Mouse (Mus musculus): ENCODE data around the gene Olfr147. TPM values are rescaled to one million over a fixed set of nuclear protein-coding genes. Genes with fewer than 3 reads are reported as not detected.
"Not testable (repeated sequence)": the region's sequence is repeated elsewhere in the genome, so short reads cannot be mapped to it uniquely, and the experiment has no call there.

Gene Olfr147
- not detected in 2 replicates for polyA plus RNA-seq (2015; fragmentation: Nextera tagmentation; extraction: Ambion mirVana)

DNA sequence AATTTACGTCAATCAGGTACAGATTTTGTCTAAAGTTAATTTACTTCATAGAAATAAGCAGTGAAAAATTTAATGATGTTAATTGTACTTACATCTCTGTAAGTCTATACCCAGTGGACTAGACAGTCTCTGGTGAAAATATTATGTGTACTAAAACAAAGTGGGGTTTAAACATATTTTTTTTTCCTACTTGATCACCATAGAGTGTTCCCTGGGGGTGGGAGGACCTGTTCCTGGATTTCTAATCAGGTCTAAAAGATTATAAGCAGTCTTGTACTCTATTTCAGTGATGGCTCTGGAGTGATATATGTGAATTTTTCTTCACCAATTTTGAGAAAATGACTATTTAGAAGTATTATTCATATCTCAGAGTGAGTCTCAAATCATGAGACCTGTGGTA lies at the start of gene Olfr147:
TSS of gene Olfr147 (plus strand) at position 301 of the 400 bp plus-strand sequence.
- Histone ChIP-seq H3K4me2 (ENCODE audit: low read depth, low read length) (no peak within 1 kb of the TSS), H3K4me3 (replicated peaks; ENCODE audit: low read length) (no peak within 1 kb of the TSS), H3K27me3 (ENCODE audit: control insufficient read depth, insufficient read depth, low read length) (no peaks in the 10 kb centered on the region), H3K9me3 (replicated peaks; ENCODE audit: control insufficient read depth, low read length) (no peaks in the 10 kb centered on the region), H3K36me3 (ENCODE audit: control insufficient read depth, insufficient read depth, low read length) (no peaks in the 10 kb centered on the region), H3K4me1 (ENCODE audit: control insufficient read depth, insufficient read depth, low read length) (no peaks in the 10 kb centered on the region), H3K9ac (ENCODE audit: low read length) (no peak within 1 kb of the TSS), H3K27ac (ENCODE audit: low read length) (no peak within 1 kb of the TSS)
- 87% methylated on average over 1 of the region's 1 CpGs for WGBS
- no peak for ATAC-seq (ENCODE audit: insufficient read depth, low FRiP score)

DNA sequence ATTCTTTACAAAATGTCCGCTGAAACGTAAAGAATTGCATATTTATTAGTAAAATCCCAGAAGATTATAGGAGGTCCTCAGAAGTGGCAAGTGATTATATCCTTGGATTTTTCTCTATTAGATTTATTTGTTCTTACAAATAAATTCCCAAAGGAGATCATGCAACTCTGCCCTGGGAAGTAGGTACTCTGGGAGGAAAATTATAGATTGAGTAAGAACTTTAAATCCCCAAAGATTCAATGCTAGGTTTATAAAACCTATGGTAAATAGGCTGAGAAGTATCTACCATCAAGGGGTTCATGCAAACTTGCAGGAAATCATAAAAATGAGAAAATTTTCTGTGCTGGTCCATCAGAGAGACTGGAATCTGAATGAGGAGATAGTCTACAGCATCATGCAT lies 34.9 kb upstream of the Olfr147 start, which contains the start of gene Olfr250:
TSS of gene Olfr250 (plus strand) at position 301 of the 400 bp plus-strand sequence.
- no peak within 1 kb of the TSS for H3K4me3 ChIP-seq (replicated peaks; ENCODE audit: low read length)
- H3K4me2 ChIP-seq (ENCODE audit: low read depth, low read length), result no peak within 1 kb of the TSS
- WGBS, result 92% methylated on average over 2 of the region's 2 CpGs
- H3K27me3 ChIP-seq (ENCODE audit: control insufficient read depth, insufficient read depth, low read length), result no peaks in the 10 kb centered on the region
- no peaks in the 10 kb centered on the region for H3K4me1 ChIP-seq (ENCODE audit: control insufficient read depth, insufficient read depth, low read length)
- no peaks in the 10 kb centered on the region for H3K36me3 ChIP-seq (ENCODE audit: control insufficient read depth, insufficient read depth, low read length)
- no peak within 1 kb of the TSS for H3K9ac ChIP-seq (ENCODE audit: low read length)
- H3K27ac ChIP-seq (ENCODE audit: low read length), result no peak within 1 kb of the TSS
- no peaks in the 10 kb centered on the region for H3K9me3 ChIP-seq (replicated peaks; ENCODE audit: control insufficient read depth, low read length)
- ATAC-seq (ENCODE audit: insufficient read depth, low FRiP score), result no peak

DNA sequence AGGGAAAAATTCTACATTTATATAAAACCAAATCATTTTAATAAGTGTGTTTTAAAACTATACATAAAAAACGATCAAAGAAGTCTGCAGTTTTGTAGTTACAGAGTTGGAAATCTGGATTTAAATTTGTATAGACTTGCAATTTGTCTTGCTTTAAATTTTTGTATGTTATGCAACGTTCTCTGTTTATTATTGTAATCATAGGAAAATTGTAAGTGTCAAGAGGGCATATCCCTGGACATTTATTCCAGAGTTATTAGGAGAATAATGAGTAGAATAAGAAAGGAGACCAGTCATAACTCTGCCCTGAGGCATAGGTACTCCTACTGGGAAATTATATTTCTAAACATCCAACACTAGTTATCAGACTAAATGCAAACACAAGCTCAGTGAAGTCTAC lies 24.7 kb upstream of the Olfr147 start, which contains the start of gene Olfr251:
TSS of gene Olfr251 (plus strand) at position 301 of the 400 bp plus-strand sequence.
- no peaks in the 10 kb centered on the region for H3K36me3 ChIP-seq (ENCODE audit: control insufficient read depth, insufficient read depth, low read length)
- no peak within 1 kb of the TSS for H3K9ac ChIP-seq (ENCODE audit: low read length)
- H3K27ac ChIP-seq (ENCODE audit: low read length), result no peak within 1 kb of the TSS
- ATAC-seq (ENCODE audit: insufficient read depth, low FRiP score), result no peak
- no peaks in the 10 kb centered on the region for H3K9me3 ChIP-seq (replicated peaks; ENCODE audit: control insufficient read depth, low read length)
- H3K4me2 ChIP-seq (ENCODE audit: low read depth, low read length), result no peak within 1 kb of the TSS
- H3K4me1 ChIP-seq (ENCODE audit: control insufficient read depth, insufficient read depth, low read length), result no peaks in the 10 kb centered on the region
- H3K4me3 ChIP-seq (replicated peaks; ENCODE audit: low read length), result no peak within 1 kb of the TSS
- no peaks in the 10 kb centered on the region for H3K27me3 ChIP-seq (ENCODE audit: control insufficient read depth, insufficient read depth, low read length)
- 56% methylated on average over 2 of the region's 2 CpGs for WGBS

DNA sequence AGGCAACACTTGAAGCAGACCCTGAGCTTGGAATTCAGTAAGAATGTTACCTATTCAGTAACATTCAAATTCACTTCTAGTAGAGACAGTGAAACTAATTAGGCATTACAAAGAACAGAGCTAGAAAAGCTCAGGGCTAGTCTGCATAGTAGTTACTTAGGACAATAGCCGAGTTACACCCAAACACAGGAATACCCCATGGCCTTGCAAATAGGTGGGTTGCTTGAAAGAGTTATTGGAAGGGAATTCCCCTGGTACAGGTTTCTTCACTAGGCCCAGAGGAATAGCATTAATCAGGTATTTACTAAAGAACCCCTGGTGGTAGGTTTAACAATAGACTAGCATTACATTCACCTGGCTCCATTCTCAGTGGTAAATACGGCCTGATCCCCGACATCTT lies 6.0 kb downstream of the Olfr147 start:
- H3K9me3 ChIP-seq (replicated peaks; ENCODE audit: control insufficient read depth, low read length); H3K4me1 ChIP-seq (ENCODE audit: control insufficient read depth, insufficient read depth, low read length); H3K9ac ChIP-seq (ENCODE audit: low read length); H3K4me3 ChIP-seq (replicated peaks; ENCODE audit: low read length); H3K27me3 ChIP-seq (ENCODE audit: control insufficient read depth, insufficient read depth, low read length); H3K36me3 ChIP-seq (ENCODE audit: control insufficient read depth, insufficient read depth, low read length); H3K27ac ChIP-seq (ENCODE audit: low read length); ATAC-seq (ENCODE audit: insufficient read depth, low FRiP score); H3K4me2 ChIP-seq (ENCODE audit: low read depth, low read length): not testable (repeated sequence)
- WGBS, result 83% methylated on average over 3 of the region's 3 CpGs

DNA sequence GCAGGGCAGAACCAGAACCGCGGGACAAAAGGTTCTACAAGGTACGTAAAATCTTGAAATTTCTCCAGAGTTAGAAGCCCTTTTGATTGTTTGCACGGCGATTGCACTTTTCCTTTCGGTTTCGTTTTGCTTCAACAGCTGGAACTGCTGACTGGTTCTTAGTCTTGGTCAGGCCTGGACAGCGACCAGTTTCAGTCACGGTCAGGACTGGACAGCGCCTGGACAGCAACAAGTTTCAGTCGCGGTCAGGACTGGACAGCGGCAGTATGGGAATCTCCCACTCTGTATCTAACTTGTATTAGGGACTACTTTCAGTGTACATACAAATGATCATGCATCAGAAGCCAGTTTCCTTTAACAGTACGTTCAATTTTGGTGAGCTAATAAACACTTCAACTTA lies 12.0 kb downstream of the Olfr147 start:
- not testable (repeated sequence) for H3K9ac ChIP-seq (ENCODE audit: low read length); H3K4me1 ChIP-seq (ENCODE audit: control insufficient read depth, insufficient read depth, low read length); H3K27ac ChIP-seq (ENCODE audit: low read length); H3K36me3 ChIP-seq (ENCODE audit: control insufficient read depth, insufficient read depth, low read length); H3K27me3 ChIP-seq (ENCODE audit: control insufficient read depth, insufficient read depth, low read length); ATAC-seq (ENCODE audit: insufficient read depth, low FRiP score); H3K9me3 ChIP-seq (replicated peaks; ENCODE audit: control insufficient read depth, low read length); H3K4me3 ChIP-seq (replicated peaks; ENCODE audit: low read length); H3K4me2 ChIP-seq (ENCODE audit: low read depth, low read length)
- WGBS, result 86% methylated on average over 14 of the region's 14 CpGs

DNA sequence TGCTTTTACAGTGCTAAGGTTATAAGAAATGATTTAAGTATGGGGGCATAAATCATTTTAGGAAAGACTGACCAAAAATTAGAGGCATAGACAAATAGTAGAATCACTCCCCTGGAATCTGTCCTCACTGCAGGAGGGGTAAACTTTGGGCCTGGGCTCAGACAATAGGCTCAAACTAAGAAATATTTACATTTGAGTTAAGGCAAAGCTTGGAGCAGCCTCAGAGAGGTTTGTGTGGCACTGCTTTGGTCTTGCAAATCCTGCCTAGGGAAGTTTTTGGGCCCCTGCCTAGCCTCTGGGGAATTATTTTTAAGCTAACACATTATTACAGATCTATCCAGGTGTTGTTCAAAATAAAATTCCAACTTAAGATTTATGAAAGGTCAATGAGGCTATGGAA lies 22.3 kb downstream of the Olfr147 start:
- no peak for ATAC-seq (ENCODE audit: insufficient read depth, low FRiP score)
- no peak overlapping the region for H3K4me2 ChIP-seq (ENCODE audit: low read depth, low read length)
- no peaks in the 10 kb centered on the region for H3K9me3 ChIP-seq (replicated peaks; ENCODE audit: control insufficient read depth, low read length)
- no peak overlapping the region for H3K4me3 ChIP-seq (replicated peaks; ENCODE audit: low read length)
- H3K27ac ChIP-seq (ENCODE audit: low read length), result no peak overlapping the region
- no peak overlapping the region for H3K9ac ChIP-seq (ENCODE audit: low read length)
- H3K27me3 ChIP-seq (ENCODE audit: control insufficient read depth, insufficient read depth, low read length), result no peaks in the 10 kb centered on the region
- H3K36me3 ChIP-seq (ENCODE audit: control insufficient read depth, insufficient read depth, low read length), result no peaks in the 10 kb centered on the region
- H3K4me1 ChIP-seq (ENCODE audit: control insufficient read depth, insufficient read depth, low read length), result no peaks in the 10 kb centered on the region

DNA sequence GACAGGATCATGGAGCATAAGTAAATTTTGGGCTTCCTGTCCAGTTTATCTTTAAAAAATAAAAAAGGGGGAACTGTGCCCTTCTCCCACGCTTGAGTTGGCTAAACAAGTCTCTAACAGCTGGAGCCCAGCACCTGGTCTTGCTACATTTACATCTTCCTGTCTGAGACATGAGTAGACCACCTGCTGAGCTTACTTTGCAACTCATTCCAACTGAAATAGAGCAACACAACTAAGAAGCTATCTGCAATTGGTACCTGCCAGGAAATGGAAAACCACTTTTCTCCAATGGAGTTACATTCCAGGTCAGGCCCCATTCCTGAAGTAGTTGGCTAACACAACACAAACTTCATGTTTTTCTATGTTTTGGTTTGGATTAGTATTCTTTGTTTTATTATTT lies 25.5 kb downstream of the Olfr147 start:
- 46% methylated on average over 1 of the region's 1 CpGs for WGBS
- Histone ChIP-seq H3K9me3 (replicated peaks; ENCODE audit: control insufficient read depth, low read length) (no peaks in the 10 kb centered on the region), H3K27me3 (ENCODE audit: control insufficient read depth, insufficient read depth, low read length) (no peaks in the 10 kb centered on the region), H3K9ac (ENCODE audit: low read length) (no peak overlapping the region), H3K4me2 (ENCODE audit: low read depth, low read length) (no peak overlapping the region), H3K27ac (ENCODE audit: low read length) (no peak overlapping the region), H3K4me3 (replicated peaks; ENCODE audit: low read length) (no peak overlapping the region), H3K36me3 (ENCODE audit: control insufficient read depth, insufficient read depth, low read length) (no peaks in the 10 kb centered on the region), H3K4me1 (ENCODE audit: control insufficient read depth, insufficient read depth, low read length) (no peaks in the 10 kb centered on the region)
- ATAC-seq (ENCODE audit: insufficient read depth, low FRiP score), result no peak

DNA sequence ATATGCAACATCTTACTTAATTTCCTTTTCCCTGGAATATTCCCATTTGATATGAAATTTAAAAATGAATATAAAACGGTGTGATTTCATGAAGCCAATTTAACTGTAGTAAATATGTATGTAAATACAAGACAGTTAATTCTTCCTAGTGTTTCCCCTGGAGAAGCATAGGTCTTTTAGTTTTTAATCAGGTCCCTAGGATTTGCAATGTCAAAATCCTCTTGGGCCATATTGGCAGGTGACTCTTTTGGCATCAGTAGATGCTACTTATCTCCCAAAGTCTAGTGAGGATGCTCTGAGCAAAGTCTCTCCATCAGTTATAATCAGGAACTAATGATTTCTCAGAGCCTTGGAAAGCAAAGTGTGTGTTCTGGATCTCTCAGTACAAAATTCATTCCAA lies 27.7 kb downstream of the Olfr147 start, which contains the start of gene Olfr901:
TSS of gene Olfr901 (plus strand) at position 301 of the 400 bp plus-strand sequence.
- 90% methylated on average over 1 of the region's 1 CpGs for WGBS
- ATAC-seq (ENCODE audit: insufficient read depth, low FRiP score), result no peak
- H3K27me3 ChIP-seq (ENCODE audit: control insufficient read depth, insufficient read depth, low read length), result no peaks in the 10 kb centered on the region

DNA sequence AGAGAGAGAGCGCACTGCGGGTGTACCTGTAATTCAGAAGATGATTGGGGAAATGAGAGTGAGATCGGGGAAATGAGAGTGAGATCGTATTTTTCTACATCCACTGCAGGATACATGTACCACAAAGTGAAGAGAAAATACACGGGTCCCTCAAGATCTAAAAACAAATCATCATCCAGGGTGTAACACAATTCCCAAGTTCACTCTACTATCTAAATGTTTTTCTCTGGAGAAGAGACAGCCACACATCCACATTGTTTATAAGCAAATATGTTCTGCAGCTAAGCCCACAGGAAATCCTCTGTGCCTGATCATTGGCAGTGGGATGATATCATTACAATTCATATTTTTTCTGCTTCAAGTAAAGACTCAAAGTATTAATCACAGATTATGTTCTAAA lies 45.9 kb downstream of the Olfr147 start, which contains the start of gene Olfr902:
TSS of gene Olfr902 (plus strand) at position 301 of the 400 bp plus-strand sequence.
- Histone ChIP-seq H3K27me3 (ENCODE audit: control insufficient read depth, insufficient read depth, low read length) (no peaks in the 10 kb centered on the region), H3K4me3 (replicated peaks; ENCODE audit: low read length) (no peak within 1 kb of the TSS)

More for the DNA sequence above, 27.7 kb downstream of the Olfr147 start, which contains the start of gene Olfr901:
- H3K4me1 ChIP-seq (ENCODE audit: control insufficient read depth, insufficient read depth, low read length), result no peaks in the 10 kb centered on the region
- H3K27ac ChIP-seq (ENCODE audit: low read length), result no peak within 1 kb of the TSS
- H3K4me3 ChIP-seq (replicated peaks; ENCODE audit: low read length), result no peak within 1 kb of the TSS
- no peaks in the 10 kb centered on the region for H3K36me3 ChIP-seq (ENCODE audit: control insufficient read depth, insufficient read depth, low read length)
- H3K4me2 ChIP-seq (ENCODE audit: low read depth, low read length), result no peak within 1 kb of the TSS
- H3K9me3 ChIP-seq (replicated peaks; ENCODE audit: control insufficient read depth, low read length), result no peaks in the 10 kb centered on the region
- H3K9ac ChIP-seq (ENCODE audit: low read length), result no peak within 1 kb of the TSS

More for the DNA sequence above, 45.9 kb downstream of the Olfr147 start, which contains the start of gene Olfr902:
- H3K9me3 ChIP-seq (replicated peaks; ENCODE audit: control insufficient read depth, low read length), result no peaks in the 10 kb centered on the region
- H3K36me3 ChIP-seq (ENCODE audit: control insufficient read depth, insufficient read depth, low read length), result no peaks in the 10 kb centered on the region
- H3K27ac ChIP-seq (ENCODE audit: low read length), result no peak within 1 kb of the TSS
- no peak for ATAC-seq (ENCODE audit: insufficient read depth, low FRiP score)
- no peak within 1 kb of the TSS for H3K9ac ChIP-seq (ENCODE audit: low read length)
- H3K4me2 ChIP-seq (ENCODE audit: low read depth, low read length), result no peak within 1 kb of the TSS
- 87% methylated on average over 5 of the region's 5 CpGs for WGBS
- H3K4me1 ChIP-seq (ENCODE audit: control insufficient read depth, insufficient read depth, low read length), result no peaks in the 10 kb centered on the region
